Mouse (Mus musculus) testis, adult 2 months (tissue): ENCODE results near the gene Zfp738.
"Not testable (repeated sequence)": the region's sequence is repeated elsewhere in the genome, so short reads cannot be mapped to it uniquely, and the experiment has no call there.

Experiments used
- CTCF ChIP-seq: fragments of 200-500 bp; IDR thresholded peaks from 2 replicates; pipeline ENCODE4 v1.5.1; 2012; ENCODE audit warnings: low read depth, mild to moderate bottlenecking, inconsistent platforms, low read length, moderate library complexity; ENCODE audit not compliant: control insufficient read depth, insufficient read depth, insufficient replicate concordance
- POLR2A ChIP-seq: fragments of 200-500 bp; IDR thresholded peaks from 2 replicates; pipeline ENCODE4 v1.6.1; 2012; ENCODE audit warnings: low read depth, mild to moderate bottlenecking, inconsistent platforms, low read length, moderate library complexity; ENCODE audit not compliant: control insufficient read depth

DNA sequence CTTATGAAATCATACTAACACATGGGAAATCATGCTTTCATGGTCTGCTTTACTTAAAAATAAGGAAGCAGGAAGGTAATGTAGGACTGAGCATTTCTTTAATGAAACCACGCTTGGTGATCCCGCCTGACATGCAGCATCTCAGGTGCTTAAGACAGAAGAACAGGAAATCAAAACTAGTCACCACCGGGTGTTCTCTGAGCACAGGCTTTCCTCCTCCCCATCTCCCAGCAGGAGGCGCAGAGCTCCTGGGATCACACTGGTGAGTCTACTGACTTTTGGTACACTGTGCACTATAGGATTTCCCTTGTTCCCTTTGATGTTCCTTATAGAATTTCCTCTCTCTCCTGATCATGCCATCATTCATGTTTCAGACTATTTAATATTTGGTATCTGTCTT lies 42.6 kb upstream of the Zfp738 start:
- not testable (repeated sequence) for TF ChIP-seq CTCF, POLR2A
